Mouse (Mus musculus): ENCODE data around the gene Olfr548-ps1. TPM values are rescaled to one million over a fixed set of nuclear protein-coding genes. Genes with fewer than 3 reads are reported as not detected.

Olfr548-ps1 gene
- total RNA-seq (2017): not detected in 2 replicates

GRCm38 (mm10) chr7:102540596-102540995, at the start of gene Olfr548-ps1:
Olfr548-ps1 (plus strand) TSS chr7:102540896.
- ATAC-seq (replicated peaks in 1 of 2; ENCODE audit: insufficient read depth in 1 of 2, low FRiP score in 2 of 2, low TSS enrichment in 1 of 2, low read depth in 1 of 2, poor library complexity in 2 of 2, severe bottlenecking in 2 of 2): no peak

GRCm38 (mm10) chr7:102494416-102494815, 46.3 kb upstream of the Olfr548-ps1 start:
- peak; percentile 37 to 60; a peak in 1 of 4 replicates for ATAC-seq (replicated peaks in 1 of 2; ENCODE audit: insufficient read depth in 1 of 2, low FRiP score in 2 of 2, low TSS enrichment in 1 of 2, low read depth in 1 of 2, poor library complexity in 2 of 2, severe bottlenecking in 2 of 2)

- no peak for ATAC-seq (replicated peaks in 1 of 2; ENCODE audit: insufficient read depth in 1 of 2, low FRiP score in 2 of 2, low TSS enrichment in 1 of 2, low read depth in 1 of 2, poor library complexity in 2 of 2, severe bottlenecking in 2 of 2)
Measured at GRCm38 (mm10) chr7:102499473-102499872, 41.2 kb upstream of the Olfr548-ps1 start, which contains the start of gene Olfr545. Olfr545 (minus strand) TSS chr7:102499573.

GRCm38 (mm10) chr7:102501986-102502385, 38.7 kb upstream of the Olfr548-ps1 start:
- no peak for ATAC-seq (replicated peaks in 1 of 2; ENCODE audit: insufficient read depth in 1 of 2, low FRiP score in 2 of 2, low TSS enrichment in 1 of 2, low read depth in 1 of 2, poor library complexity in 2 of 2, severe bottlenecking in 2 of 2)

GRCm38 (mm10) chr7:102506848-102507247, 33.8 kb upstream of the Olfr548-ps1 start:
- ATAC-seq (replicated peaks in 1 of 2; ENCODE audit: insufficient read depth in 1 of 2, low FRiP score in 2 of 2, low TSS enrichment in 1 of 2, low read depth in 1 of 2, poor library complexity in 2 of 2, severe bottlenecking in 2 of 2): peak; percentile 92 to 95

GRCm38 (mm10) chr7:102508066-102508465, 32.6 kb upstream of the Olfr548-ps1 start:
- no peak for ATAC-seq (replicated peaks in 1 of 2; ENCODE audit: insufficient read depth in 1 of 2, low FRiP score in 2 of 2, low TSS enrichment in 1 of 2, low read depth in 1 of 2, poor library complexity in 2 of 2, severe bottlenecking in 2 of 2)

- ATAC-seq (replicated peaks in 1 of 2; ENCODE audit: insufficient read depth in 1 of 2, low FRiP score in 2 of 2, low TSS enrichment in 1 of 2, low read depth in 1 of 2, poor library complexity in 2 of 2, severe bottlenecking in 2 of 2): no peak
Measured at GRCm38 (mm10) chr7:102508666-102509065, 32.0 kb upstream of the Olfr548-ps1 start.

GRCm38 (mm10) chr7:102509726-102510125, 31.0 kb upstream of the Olfr548-ps1 start:
- ATAC-seq (replicated peaks in 1 of 2; ENCODE audit: insufficient read depth in 1 of 2, low FRiP score in 2 of 2, low TSS enrichment in 1 of 2, low read depth in 1 of 2, poor library complexity in 2 of 2, severe bottlenecking in 2 of 2): no peak

- ATAC-seq (replicated peaks in 1 of 2; ENCODE audit: insufficient read depth in 1 of 2, low FRiP score in 2 of 2, low TSS enrichment in 1 of 2, low read depth in 1 of 2, poor library complexity in 2 of 2, severe bottlenecking in 2 of 2): no peak
Measured at GRCm38 (mm10) chr7:102511927-102512326, 28.8 kb upstream of the Olfr548-ps1 start.

- peak; percentile 61 to 62 for ATAC-seq (replicated peaks in 1 of 2; ENCODE audit: insufficient read depth in 1 of 2, low FRiP score in 2 of 2, low TSS enrichment in 1 of 2, low read depth in 1 of 2, poor library complexity in 2 of 2, severe bottlenecking in 2 of 2)
Measured at GRCm38 (mm10) chr7:102512814-102513435, 27.8 kb upstream of the Olfr548-ps1 start.

GRCm38 (mm10) chr7:102514144-102514543, 26.6 kb upstream of the Olfr548-ps1 start:
- ATAC-seq (replicated peaks in 1 of 2; ENCODE audit: insufficient read depth in 1 of 2, low FRiP score in 2 of 2, low TSS enrichment in 1 of 2, low read depth in 1 of 2, poor library complexity in 2 of 2, severe bottlenecking in 2 of 2): peak; percentile 57 to 59; a peak in 3 of 4 replicates

GRCm38 (mm10) chr7:102516261-102517050, 24.2 kb upstream of the Olfr548-ps1 start:
- ATAC-seq (replicated peaks in 1 of 2; ENCODE audit: insufficient read depth in 1 of 2, low FRiP score in 2 of 2, low TSS enrichment in 1 of 2, low read depth in 1 of 2, poor library complexity in 2 of 2, severe bottlenecking in 2 of 2): peak; percentile 35 to 48

GRCm38 (mm10) chr7:102517051-102517335, 23.7 kb upstream of the Olfr548-ps1 start:
- ATAC-seq (replicated peaks in 1 of 2; ENCODE audit: insufficient read depth in 1 of 2, low FRiP score in 2 of 2, low TSS enrichment in 1 of 2, low read depth in 1 of 2, poor library complexity in 2 of 2, severe bottlenecking in 2 of 2): no peak

GRCm38 (mm10) chr7:102529052-102529451, 11.6 kb upstream of the Olfr548-ps1 start:
- no peak for ATAC-seq (replicated peaks in 1 of 2; ENCODE audit: insufficient read depth in 1 of 2, low FRiP score in 2 of 2, low TSS enrichment in 1 of 2, low read depth in 1 of 2, poor library complexity in 2 of 2, severe bottlenecking in 2 of 2)

- no peak for ATAC-seq (replicated peaks in 1 of 2; ENCODE audit: insufficient read depth in 1 of 2, low FRiP score in 2 of 2, low TSS enrichment in 1 of 2, low read depth in 1 of 2, poor library complexity in 2 of 2, severe bottlenecking in 2 of 2)
Measured at GRCm38 (mm10) chr7:102534449-102534848, 6.2 kb upstream of the Olfr548-ps1 start, which contains the start of gene Olfr547. Olfr547 (plus strand) TSS chr7:102534749.

- no peak for ATAC-seq (replicated peaks in 1 of 2; ENCODE audit: insufficient read depth in 1 of 2, low FRiP score in 2 of 2, low TSS enrichment in 1 of 2, low read depth in 1 of 2, poor library complexity in 2 of 2, severe bottlenecking in 2 of 2)
Measured at GRCm38 (mm10) chr7:102541251-102541650, 555 bp downstream of the Olfr548-ps1 start.

GRCm38 (mm10) chr7:102549570-102549969, 8.9 kb downstream of the Olfr548-ps1 start, which contains the start of gene Olfr549:
Olfr549 (plus strand) TSS chr7:102549870.
- ATAC-seq (replicated peaks in 1 of 2; ENCODE audit: insufficient read depth in 1 of 2, low FRiP score in 2 of 2, low TSS enrichment in 1 of 2, low read depth in 1 of 2, poor library complexity in 2 of 2, severe bottlenecking in 2 of 2): no peak

- ATAC-seq (replicated peaks in 1 of 2; ENCODE audit: insufficient read depth in 1 of 2, low FRiP score in 2 of 2, low TSS enrichment in 1 of 2, low read depth in 1 of 2, poor library complexity in 2 of 2, severe bottlenecking in 2 of 2): peak in 1 of 2 experiments; percentile 27; a peak in 2 of 4 replicates
Measured at GRCm38 (mm10) chr7:102553279-102553678, 12.6 kb downstream of the Olfr548-ps1 start.

Measured in hematopoietic stem cell, adult 5-6 weeks (primary cell).